Mouse (Mus musculus) heart, adult 2 months (tissue): Measurements from ENCODE around the gene Syt3. TPM values are rescaled to one million over a fixed set of nuclear protein-coding genes. Genes with fewer than 3 reads are reported as not detected.
A peak's percentile ranks its signal among the peaks of the same experiment; 100 is the strongest.

ENCODE experiments used
- DNase-seq, 2 experiments: peaks; one replicate each; pipeline ENCODE4 v3.0.0; 2021
- H3K27ac ChIP-seq: fragments of 200-600 bp; 2 replicates; pipeline ENCODE4 v1.8.1; 2022
- H3K27me3 ChIP-seq: fragments of 200-500 bp; 2 replicates; pipeline ENCODE4 v1.6.1; 2012; ENCODE audit warnings: mild to moderate bottlenecking, low read length, inconsistent platforms, mixed read lengths; ENCODE audit not compliant: control insufficient read depth, insufficient read depth
- H3K36me3 ChIP-seq: fragments of 200-500 bp; 2 replicates; pipeline ENCODE4 v1.6.1; 2012; ENCODE audit warnings: low read length, inconsistent platforms; ENCODE audit not compliant: control insufficient read depth, insufficient read depth
- H3K4me1 ChIP-seq: fragments of 200-500 bp; 2 replicates; pipeline ENCODE4 v1.6.1; 2011; ENCODE audit warnings: low read length; ENCODE audit not compliant: control insufficient read depth, insufficient read depth
- H3K4me3 ChIP-seq: fragments of 200-600 bp; 2 replicates; pipeline ENCODE4 v1.8.1; 2022
- H3K79me2 ChIP-seq: fragments of 200-500 bp; replicated peaks from 2 replicates; pipeline ENCODE4 v1.6.1; 2012; ENCODE audit warnings: mild to moderate bottlenecking, inconsistent platforms, low read length, moderate library complexity, mixed read lengths; ENCODE audit not compliant: control insufficient read depth, insufficient read depth
- H3K9ac ChIP-seq: fragments of 200-500 bp; 2 replicates; pipeline ENCODE4 v1.6.1; 2012; ENCODE audit warnings: low read depth, mild to moderate bottlenecking, control low read depth, inconsistent platforms, low read length, mixed read lengths
- CTCF ChIP-seq: fragments of 200-600 bp; IDR thresholded peaks from 2 replicates; pipeline ENCODE4 v1.8.1; 2022; ENCODE audit warnings: antibody characterized with exemption, mild to moderate bottlenecking, moderate library complexity
- EP300 ChIP-seq: fragments of 200-500 bp; IDR thresholded peaks from 2 replicates; pipeline ENCODE4 v1.6.1; 2011; ENCODE audit warnings: low read depth, low read length, control low read depth; ENCODE audit not compliant: insufficient read depth
- POLR2A ChIP-seq: fragments of 200-500 bp; IDR thresholded peaks from 2 replicates; pipeline ENCODE4 v1.6.1; 2011; ENCODE audit warnings: mild to moderate bottlenecking, low read depth, low read length, control low read depth; ENCODE audit not compliant: insufficient read depth
- WGBS: fragments of 180-500 bp; shearing (Covaris S2); methylation state at CpG from one replicate; pipeline ENCODE4 v1.1.7; 2018; 5-methylcytosine and 5-hydroxymethylcytosine counted together
- intact Hi-C: fragments of 180-260 bp; cut with DNase I; formaldehyde crosslinking; loops from one replicate; pipeline ENCODE4 v1.15.1; 2025
- polyA plus RNA-seq: library from polyadenylated mRNA; depleted of rRNA; stranded (reverse); fragments of >200 nt; gene quantifications from 2 replicates; pipeline ENCODE4 v1.2.3, GENCODE M21; 2012
- total RNA-seq, 2 experiments: library from RNA; stranded (reverse); gene quantifications; 2 replicates each; pipeline ENCODE4 v1.2.3; 2021

Syt3 gene
- total and polyA plus RNA-seq, 3 experiments, result 1.4 to 3.2 (median 2.5) TPM

- WGBS, result 8% methylated on average over 32 of the region's 32 CpGs
- intact Hi-C loops, result no loop called here
- no peak overlapping the region for H3K9ac ChIP-seq
- H3K4me3 ChIP-seq, result no peak overlapping the region
- no peak overlapping the region for H3K27ac ChIP-seq
- TF ChIP-seq EP300, result no peak
- no peak for TF ChIP-seq POLR2A
- TF ChIP-seq CTCF, result no peak
- no peaks in the 10 kb centered on the region for H3K36me3 ChIP-seq
- no peak for DNase-seq
- no peaks in the 10 kb centered on the region for H3K4me1 ChIP-seq
- no peaks in the 10 kb centered on the region for H3K79me2 ChIP-seq
- peaks cover 9% of the 10 kb centered on the region for H3K27me3 ChIP-seq
Measured at GRCm38 (mm10) chr7:44429534-44430488, 45.9 kb downstream of the Syt3 start.

GRCm38 (mm10) chr7:44432550-44432949, 48.6 kb downstream of the Syt3 start:
- no peaks in the 10 kb centered on the region for H3K79me2 ChIP-seq
- peaks cover 9% of the 10 kb centered on the region for H3K27me3 ChIP-seq
- no peak for DNase-seq
- H3K36me3 ChIP-seq, result no peaks in the 10 kb centered on the region
- H3K27ac ChIP-seq, result no peak overlapping the region
- no peaks in the 10 kb centered on the region for H3K4me1 ChIP-seq
- TF ChIP-seq CTCF (no peak), EP300 (no peak), POLR2A (no peak)
- intact Hi-C loops, result no loop called here
- H3K9ac ChIP-seq, result no peak overlapping the region
- WGBS, result 71% methylated on average over 6 of the region's 6 CpGs
- no peak overlapping the region for H3K4me3 ChIP-seq

GRCm38 (mm10) chr7:44433371-44433770, 49.5 kb downstream of the Syt3 start:
- H3K9ac ChIP-seq, result no peak overlapping the region

DNA sequence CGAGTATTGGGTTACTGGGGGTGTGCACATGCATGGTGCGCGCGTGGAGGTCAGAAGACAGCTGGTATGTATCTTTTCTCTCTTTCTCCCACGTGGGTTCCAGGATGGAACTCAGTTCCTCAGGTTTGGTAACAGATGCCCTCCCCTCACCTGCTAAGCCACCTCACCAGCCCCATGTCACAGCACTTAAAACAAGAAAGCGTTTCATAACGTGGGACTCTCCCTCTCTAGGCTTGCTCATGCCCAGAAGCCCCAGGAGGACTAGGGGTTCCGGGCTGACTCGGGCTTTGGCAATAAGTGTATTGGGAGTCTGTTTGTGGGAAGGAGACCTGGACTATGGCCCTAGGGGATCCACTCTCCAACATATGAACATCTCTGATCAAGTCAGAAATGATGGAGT, 50.2 kb downstream of the Syt3 start:
- Histone ChIP-seq H3K27me3 (peaks cover 5% of the 10 kb centered on the region; the same call in 1 of the 2 replicates), H3K4me1 (no peaks in the 10 kb centered on the region), H3K36me3 (no peaks in the 10 kb centered on the region), H3K9ac (no peak overlapping the region), H3K27ac (no peak overlapping the region), H3K79me2 (no peaks in the 10 kb centered on the region), H3K4me3 (no peak overlapping the region)
- no peak for DNase-seq
- intact Hi-C loops, result no loop called here
- TF ChIP-seq CTCF (no peak), POLR2A (no peak), EP300 (no peak)
- WGBS, result 68% methylated on average over 9 of the region's 9 CpGs

More at GRCm38 (mm10) chr7:44433371-44433770, 49.5 kb downstream of the Syt3 start:
- TF ChIP-seq EP300 (no peak), CTCF (no peak)
- H3K27me3 ChIP-seq, result peaks cover 7% of the 10 kb centered on the region; the same call in 1 of the 2 replicates
- intact Hi-C loops, result no loop called here
- no peak overlapping the region for H3K4me3 ChIP-seq
- no peak for DNase-seq
- WGBS, result 9% methylated on average over 7 of the region's 7 CpGs
- H3K36me3 ChIP-seq, result no peaks in the 10 kb centered on the region
- no peak overlapping the region for H3K27ac ChIP-seq
- no peaks in the 10 kb centered on the region for H3K4me1 ChIP-seq
- no peaks in the 10 kb centered on the region for H3K79me2 ChIP-seq

DNA sequence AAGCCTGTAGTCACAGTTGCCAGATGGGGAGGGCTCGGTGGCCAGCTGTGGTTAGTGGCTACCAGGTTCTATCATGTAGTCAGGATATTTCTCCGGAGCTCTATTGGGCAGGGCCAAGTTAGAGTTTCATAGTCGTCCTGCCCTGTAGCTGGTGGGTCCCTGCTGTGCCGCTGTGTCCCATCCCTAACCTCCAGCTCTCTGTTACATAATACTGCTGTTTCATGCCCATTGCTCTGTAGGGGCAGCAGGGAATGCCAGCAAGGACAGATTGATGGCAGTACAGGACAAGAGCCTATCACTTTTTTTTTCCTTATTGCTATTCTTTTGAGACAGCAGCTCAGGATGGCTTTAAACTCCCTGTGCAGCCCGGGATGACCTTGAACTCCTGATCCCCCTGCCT, 51.9 kb downstream of the Syt3 start:
- no peaks in the 10 kb centered on the region for H3K27me3 ChIP-seq
- no peak for DNase-seq
- WGBS, result 67% methylated on average over 5 of the region's 5 CpGs
- no peak overlapping the region for H3K9ac ChIP-seq
- no peak overlapping the region for H3K4me3 ChIP-seq
- TF ChIP-seq EP300 (no peak), POLR2A (no peak), CTCF (no peak)
- no peaks in the 10 kb centered on the region for H3K79me2 ChIP-seq
- no peaks in the 10 kb centered on the region for H3K36me3 ChIP-seq
- intact Hi-C loops, result no loop called here
- no peaks in the 10 kb centered on the region for H3K4me1 ChIP-seq
- no peak overlapping the region for H3K27ac ChIP-seq

DNA sequence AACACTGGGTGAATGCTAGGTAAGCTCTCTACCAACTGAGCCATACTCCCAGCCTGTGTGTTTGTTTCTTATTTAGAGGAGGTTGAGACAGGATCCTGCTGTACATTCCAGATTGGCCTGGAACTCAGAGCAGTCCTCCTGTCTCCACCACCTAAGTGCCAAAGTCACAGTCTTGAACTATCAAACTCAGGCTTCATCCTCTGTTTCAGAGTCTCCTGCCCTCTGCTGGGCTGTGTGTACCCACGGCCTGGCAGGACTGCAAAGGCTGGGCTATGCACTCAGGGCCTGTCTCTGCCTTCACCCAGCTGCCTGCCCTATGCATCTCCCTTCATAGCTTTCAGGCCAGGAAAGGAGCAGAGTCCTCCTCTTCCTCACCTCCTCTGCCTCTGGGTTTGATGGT, 52.4 kb downstream of the Syt3 start:
- 21% methylated on average over 1 of the region's 1 CpGs for whole genome bisulfite sequencing
- TF ChIP-seq POLR2A (no peak), CTCF (peak; percentile 28), EP300 (no peak)
- H3K79me2 ChIP-seq, result no peaks in the 10 kb centered on the region
- no peaks in the 10 kb centered on the region for H3K36me3 ChIP-seq
- H3K4me1 ChIP-seq, result no peaks in the 10 kb centered on the region
- H3K9ac ChIP-seq, result no peak overlapping the region
- H3K4me3 ChIP-seq, result no peak overlapping the region
- no peaks in the 10 kb centered on the region for H3K27me3 ChIP-seq
- H3K27ac ChIP-seq, result no peak overlapping the region
- intact Hi-C loops, result no loop called here
- DNase-seq, result no peak
